Mouse (Mus musculus) kidney, adult 2 months (tissue): Measurements from ENCODE around the gene Polr3c.

ENCODE experiments used
- CTCF ChIP-seq: fragments of 200-500 bp; conservative IDR thresholded peaks from 2 replicates; pipeline ENCODE4 v1.5.1; 2011; ENCODE audit warnings: low read depth, mild to moderate bottlenecking, control low read depth, low read length, moderate library complexity, mixed read lengths; ENCODE audit not compliant: insufficient read depth, insufficient read length
- POLR2A ChIP-seq: fragments of 200-500 bp; IDR thresholded peaks from one replicate; pipeline ENCODE4 v1.6.1; 2011; ENCODE audit warnings: low read depth, low read length, control low read depth

DNA sequence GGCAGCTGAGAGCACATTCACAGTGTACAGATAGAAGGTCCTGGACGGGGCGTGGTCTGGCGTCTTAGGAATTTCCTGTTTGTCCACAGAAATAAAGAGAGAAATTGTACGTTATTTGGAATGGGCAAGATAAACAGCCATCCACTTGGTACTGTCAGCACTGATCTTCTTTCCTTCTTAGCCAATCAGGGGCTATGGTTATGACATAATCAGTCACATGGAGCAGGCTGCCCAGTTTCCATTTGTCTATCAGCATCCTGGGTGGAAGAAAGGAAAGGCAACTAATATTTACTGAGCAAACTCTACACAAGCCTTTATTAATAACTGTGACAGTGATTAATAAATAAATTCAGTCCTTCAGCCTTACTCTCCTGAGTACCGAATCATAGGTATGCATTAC lies 13.1 kb downstream of the Polr3c start:
- TF ChIP-seq POLR2A (no peak), CTCF (no peak)
